Mouse (Mus musculus): ENCODE results near the gene Efna4. TPM values are rescaled to one million over a fixed set of nuclear protein-coding genes. Genes with fewer than 3 reads are reported as not detected.

Gene Efna4
- polyA plus RNA-seq, 1 experiment from 2014 or later, result 4.3 TPM

DNA sequence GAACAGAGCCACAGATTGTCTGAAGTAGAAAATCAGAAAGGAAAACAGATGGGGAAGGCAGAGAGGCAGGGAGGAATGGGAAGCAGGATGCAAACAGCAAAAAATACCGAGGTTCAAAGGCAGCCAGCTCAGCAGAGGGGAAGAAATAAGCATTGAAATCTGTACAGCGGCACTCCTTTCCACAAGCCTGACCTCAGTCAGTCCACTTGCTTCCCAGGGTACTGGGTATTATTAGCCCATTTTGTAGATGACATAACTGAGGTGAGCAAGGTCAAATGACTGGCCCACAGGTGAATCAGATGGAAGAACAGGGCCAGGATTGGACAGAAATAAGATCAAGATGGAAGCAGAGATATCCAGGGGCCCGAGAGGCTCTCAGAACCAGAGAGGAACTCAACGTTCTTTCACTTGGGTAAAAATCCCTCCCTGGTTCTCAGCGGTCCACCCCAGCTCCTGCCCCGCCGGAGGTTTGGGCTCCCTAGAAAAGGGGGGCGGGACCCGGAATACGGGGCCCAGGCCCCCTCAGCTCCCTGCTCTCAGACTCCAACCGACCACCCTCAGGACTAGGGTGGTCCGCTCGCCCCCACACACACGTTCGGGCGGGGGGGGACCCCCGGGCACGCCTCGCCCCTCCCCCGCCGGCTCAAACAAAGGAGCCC is 637 bp downstream of the Efna4 start:
- Histone ChIP-seq H3K4me3 (peak overlapping the region; percentile 59), H3K36me3 (replicated peaks) (no peaks in the 10 kb centered on the region), H3K27ac (peak overlapping the region; percentile 66), H3K27me3 (replicated peaks) (no peaks in the 10 kb centered on the region), H3K9me3 (no peaks in the 10 kb centered on the region), H3K4me1 (peaks cover 55% of the 10 kb centered on the region), H3K4me2 (peak overlapping the region; percentile 97), H3K9ac (peak overlapping the region; percentile 69)
- 1% methylated on average over 21 of the region's 21 CpGs for WGBS
- ATAC-seq (replicated peaks), result no peak; the same call in 1 of the 2 replicates

DNA sequence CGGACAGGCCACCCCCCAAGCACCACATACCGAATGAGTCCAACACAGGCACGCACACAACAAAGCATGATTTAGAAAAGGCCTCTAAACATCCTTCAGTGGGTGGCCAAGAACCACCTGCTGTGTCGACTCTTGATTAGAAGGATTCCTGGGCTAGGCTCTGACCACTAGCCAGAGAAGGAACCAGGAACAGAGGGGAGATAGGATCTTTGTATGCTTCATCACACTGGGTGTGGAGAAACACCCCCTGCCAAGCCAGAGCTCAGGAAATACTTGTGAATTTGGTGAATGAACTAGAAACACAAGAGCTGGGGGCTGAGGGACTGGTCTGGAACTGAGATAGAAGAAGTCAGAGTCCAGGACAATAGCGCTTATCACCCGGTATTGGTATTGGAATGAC is 1.3 kb downstream of the Efna4 start:
- peaks cover 62% of the 10 kb centered on the region for H3K4me1 ChIP-seq
- ATAC-seq (replicated peaks), result no peak
- H3K27ac ChIP-seq, result 0 out of 2 replicates have a peak overlapping the region, but pooled peaks have one; percentile 66
- H3K36me3 ChIP-seq (replicated peaks), result no peaks in the 10 kb centered on the region
- no peak overlapping the region for H3K9ac ChIP-seq
- no peaks in the 10 kb centered on the region for H3K9me3 ChIP-seq
- H3K27me3 ChIP-seq (replicated peaks), result no peaks in the 10 kb centered on the region
- 4% methylated on average over 6 of the region's 6 CpGs for WGBS
- peak overlapping the region; percentile 59 for H3K4me3 ChIP-seq
- H3K4me2 ChIP-seq, result peak overlapping the region; percentile 97

DNA sequence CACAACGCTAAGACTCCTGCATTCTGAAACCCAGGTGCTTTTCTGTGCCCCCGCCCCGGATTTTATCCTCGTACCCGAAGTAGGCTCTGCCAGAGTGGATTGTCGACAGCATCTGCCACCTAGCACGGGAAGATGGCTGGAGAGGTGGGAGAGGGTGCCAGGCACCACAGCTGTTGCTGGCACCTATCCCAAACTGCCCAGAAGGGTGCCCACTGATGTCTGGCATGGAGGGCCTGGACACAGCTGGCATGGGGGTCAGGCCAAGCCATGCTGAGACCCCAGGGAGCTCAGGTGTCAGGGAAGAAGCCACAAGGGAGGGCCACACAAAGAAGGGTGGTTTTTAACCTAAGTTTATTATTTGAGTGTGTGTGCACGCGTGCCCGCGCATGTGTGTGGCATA is 4.8 kb downstream of the Efna4 start:
- Histone ChIP-seq H3K9ac (no peak overlapping the region), H3K27ac (0 out of 2 replicates have a peak overlapping the region, but pooled peaks have one; percentile 2), H3K27me3 (replicated peaks) (no peaks in the 10 kb centered on the region), H3K4me3 (no peak overlapping the region), H3K4me1 (peaks cover 47% of the 10 kb centered on the region), H3K36me3 (replicated peaks) (no peaks in the 10 kb centered on the region), H3K4me2 (no peak overlapping the region), H3K9me3 (no peaks in the 10 kb centered on the region)
- 55% methylated on average over 11 of the region's 11 CpGs for WGBS
- ATAC-seq (replicated peaks), result no peak

DNA sequence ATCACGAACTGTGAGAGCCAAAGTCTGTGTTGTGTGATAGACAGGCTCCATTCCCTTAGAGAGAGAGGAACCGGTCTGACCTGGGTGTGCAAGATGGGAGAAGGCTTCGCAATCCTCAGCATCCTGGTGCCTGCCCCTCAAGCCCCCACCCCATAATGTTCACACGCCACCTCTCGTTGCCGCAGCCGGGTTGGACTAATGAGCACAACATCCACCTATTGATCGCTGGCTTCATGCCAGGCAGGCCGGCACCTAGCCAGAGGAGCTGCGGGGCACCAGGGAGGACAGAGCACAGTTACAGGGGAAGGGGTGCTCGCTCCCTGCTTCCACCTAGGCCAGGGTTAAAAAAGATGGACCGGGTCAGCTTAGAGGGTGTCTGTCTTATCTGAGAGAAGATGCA is 5.4 kb downstream of the Efna4 start:
- no peaks in the 10 kb centered on the region for H3K27me3 ChIP-seq (replicated peaks)
- no peak overlapping the region for H3K4me3 ChIP-seq
- no peaks in the 10 kb centered on the region for H3K9me3 ChIP-seq
- no peaks in the 10 kb centered on the region for H3K36me3 ChIP-seq (replicated peaks)
- peaks cover 46% of the 10 kb centered on the region for H3K4me1 ChIP-seq
- peak overlapping the region; percentile 30; the same call in 1 of the 2 replicates for H3K27ac ChIP-seq
- no peak overlapping the region for H3K4me2 ChIP-seq
- peak; percentile 24 for ATAC-seq (replicated peaks)
- no peak overlapping the region for H3K9ac ChIP-seq
- 18% methylated on average over 12 of the region's 12 CpGs for WGBS

DNA sequence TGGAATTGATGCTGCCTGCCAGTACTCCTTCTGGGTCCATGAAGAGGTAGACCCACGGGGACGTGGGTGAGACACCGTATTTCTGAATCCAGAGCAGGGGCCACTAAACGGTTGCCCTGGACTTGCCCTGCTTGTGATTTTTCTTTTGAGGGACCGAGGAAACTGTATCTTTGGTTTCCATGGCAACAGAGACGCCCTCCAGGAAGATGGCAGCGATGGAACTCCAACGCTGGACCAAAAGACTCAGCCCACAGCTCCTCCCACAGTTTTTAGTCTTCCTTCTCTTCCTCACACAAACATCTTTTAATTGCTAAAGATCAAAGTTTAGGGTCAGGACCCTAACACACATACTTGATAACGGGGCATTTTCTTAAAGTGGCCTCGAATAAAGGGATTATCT is 5.8 kb downstream of the Efna4 start:
- 22% methylated on average over 10 of the region's 10 CpGs for WGBS
- no peak overlapping the region for H3K4me3 ChIP-seq
- H3K4me2 ChIP-seq, result no peak overlapping the region
- peak overlapping the region; percentile 30; the same call in 1 of the 2 replicates for H3K27ac ChIP-seq
- peaks cover 42% of the 10 kb centered on the region for H3K4me1 ChIP-seq
- H3K27me3 ChIP-seq (replicated peaks), result no peaks in the 10 kb centered on the region
- no peaks in the 10 kb centered on the region for H3K9me3 ChIP-seq
- H3K36me3 ChIP-seq (replicated peaks), result no peaks in the 10 kb centered on the region
- ATAC-seq (replicated peaks), result 0 out of 2 replicates have a peak, but pooled peaks have one; percentile 2
- H3K9ac ChIP-seq, result no peak overlapping the region

DNA sequence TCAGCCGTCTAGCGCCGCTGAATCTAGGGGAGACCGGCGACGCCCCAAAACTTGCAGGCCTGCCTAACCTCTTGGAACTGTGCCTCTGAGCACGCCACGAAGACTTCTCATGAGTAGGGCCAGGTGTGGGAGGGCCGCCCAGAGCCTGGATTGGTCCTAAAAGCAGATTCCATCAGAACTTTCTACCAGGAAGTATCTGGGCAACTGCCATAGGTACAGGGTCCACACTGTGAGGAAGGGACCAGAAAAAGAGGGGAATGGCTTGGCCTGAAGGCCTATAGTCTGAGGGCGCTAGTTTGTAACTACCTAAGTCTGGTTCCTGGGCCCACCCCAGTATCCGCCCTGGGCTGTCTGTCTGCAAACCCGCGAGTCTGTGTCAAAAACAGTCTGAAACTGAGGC is 6.3 kb downstream of the Efna4 start:
- H3K9ac ChIP-seq, result no peak overlapping the region
- peaks cover 38% of the 10 kb centered on the region for H3K4me1 ChIP-seq
- no peaks in the 10 kb centered on the region for H3K27me3 ChIP-seq (replicated peaks)
- H3K9me3 ChIP-seq, result no peaks in the 10 kb centered on the region
- no peak for ATAC-seq (replicated peaks)
- H3K27ac ChIP-seq, result no peak overlapping the region
- 65% methylated on average over 13 of the region's 13 CpGs for WGBS
- no peaks in the 10 kb centered on the region for H3K36me3 ChIP-seq (replicated peaks)
- no peak overlapping the region for H3K4me3 ChIP-seq
- H3K4me2 ChIP-seq, result no peak overlapping the region

DNA sequence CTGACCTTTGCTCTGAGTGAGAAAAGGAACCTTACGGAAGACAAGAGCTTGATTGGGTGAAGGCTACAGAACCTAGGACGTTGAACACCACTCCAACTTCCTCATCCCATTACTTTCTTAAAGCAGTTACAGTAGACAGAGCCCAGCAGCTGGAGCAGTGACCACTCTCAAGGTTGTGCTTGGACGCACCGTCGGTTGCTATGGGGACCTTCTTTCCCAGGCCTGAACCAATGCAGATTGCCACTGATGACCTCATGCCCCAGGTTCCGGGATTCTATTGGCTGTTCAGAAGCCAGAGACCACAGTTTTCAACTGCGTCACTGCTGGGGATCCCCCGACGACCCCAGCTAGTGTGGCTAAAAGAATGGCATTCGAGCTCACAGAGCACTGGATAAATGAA is 6.9 kb downstream of the Efna4 start:
- no peaks in the 10 kb centered on the region for H3K36me3 ChIP-seq (replicated peaks)
- no peak overlapping the region for H3K4me3 ChIP-seq
- no peak for ATAC-seq (replicated peaks)
- H3K9me3 ChIP-seq, result no peaks in the 10 kb centered on the region
- no peak overlapping the region for H3K27ac ChIP-seq
- no peaks in the 10 kb centered on the region for H3K27me3 ChIP-seq (replicated peaks)
- H3K4me2 ChIP-seq, result no peak overlapping the region
- WGBS, result 19% methylated on average over 10 of the region's 10 CpGs
- peaks cover 34% of the 10 kb centered on the region for H3K4me1 ChIP-seq
- H3K9ac ChIP-seq, result no peak overlapping the region

DNA sequence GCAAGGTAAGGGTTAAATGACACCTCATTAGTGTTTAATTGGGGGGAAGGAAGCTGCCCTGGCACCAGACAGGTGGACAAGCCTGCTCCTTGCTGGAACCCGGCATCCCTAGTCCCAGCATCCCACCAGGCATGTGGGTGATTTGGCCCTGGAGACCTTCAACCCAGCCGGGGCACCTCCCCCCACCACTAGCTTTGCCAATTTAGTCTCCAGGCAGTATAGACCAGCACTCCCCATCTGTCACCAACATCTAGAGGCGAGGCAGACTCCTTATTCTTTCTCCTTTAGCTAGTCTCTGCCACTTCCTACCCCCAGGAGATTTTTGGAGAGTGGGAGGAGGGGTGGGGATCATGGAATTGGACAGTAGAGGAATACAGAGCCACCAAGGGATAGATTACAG is 7.5 kb downstream of the Efna4 start:
- Histone ChIP-seq H3K36me3 (replicated peaks) (no peaks in the 10 kb centered on the region), H3K9me3 (no peaks in the 10 kb centered on the region), H3K4me3 (no peak overlapping the region), H3K4me1 (peaks cover 34% of the 10 kb centered on the region), H3K27me3 (replicated peaks) (no peaks in the 10 kb centered on the region), H3K9ac (no peak overlapping the region), H3K27ac (no peak overlapping the region), H3K4me2 (no peak overlapping the region)
- ATAC-seq (replicated peaks), result no peak
- WGBS, result 34% methylated on average over 3 of the region's 3 CpGs

DNA sequence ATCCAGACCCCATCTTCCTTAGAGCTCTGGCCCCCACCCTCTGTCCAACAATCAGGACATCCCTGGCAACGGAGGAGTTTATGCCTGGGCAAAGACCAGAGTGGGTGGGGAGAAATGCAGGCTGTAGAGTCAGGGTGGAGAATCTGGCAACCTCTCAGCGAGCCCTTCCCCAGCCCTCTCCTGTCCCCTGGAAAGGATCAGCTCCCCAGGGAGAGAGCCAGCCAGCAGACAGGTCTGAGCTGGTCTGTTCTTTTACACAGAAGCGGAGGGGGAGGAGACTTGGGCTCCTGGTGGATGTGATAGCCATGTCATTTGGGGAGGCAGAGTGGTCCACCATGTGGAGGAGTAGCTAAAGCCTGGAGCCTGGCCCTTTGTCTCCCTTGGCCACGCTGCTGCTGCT is 9.2 kb downstream of the Efna4 start:
- H3K4me1 ChIP-seq, result peaks cover 34% of the 10 kb centered on the region
- 13% methylated on average over 4 of the region's 4 CpGs for WGBS

DNA sequence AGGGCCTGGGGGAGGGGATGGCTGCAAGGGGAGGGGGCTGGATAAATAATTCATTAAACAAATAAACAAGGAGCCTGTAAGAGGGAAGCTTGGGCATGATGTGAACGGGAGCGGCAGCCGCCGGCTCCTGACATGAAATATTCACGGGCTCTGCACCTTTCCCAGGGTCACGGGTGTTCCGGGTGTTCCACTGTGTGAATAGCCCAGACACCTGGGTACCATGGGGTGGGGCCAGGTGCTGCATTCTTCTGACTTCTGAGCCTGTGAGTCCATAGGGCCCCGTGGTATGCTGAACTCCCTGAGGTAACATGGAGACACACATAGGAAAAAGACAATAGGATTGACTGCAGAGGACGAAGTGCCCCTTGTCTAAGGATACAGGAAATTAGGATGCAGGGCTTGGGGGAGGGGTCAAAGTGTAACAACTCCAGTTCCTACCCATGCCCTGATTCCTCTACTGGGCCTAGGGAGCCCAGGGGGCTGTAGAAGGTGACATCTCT is 10.4 kb downstream of the Efna4 start:
- no peak overlapping the region for H3K9ac ChIP-seq
- H3K4me1 ChIP-seq, result peaks cover 25% of the 10 kb centered on the region
- no peaks in the 10 kb centered on the region for H3K36me3 ChIP-seq (replicated peaks)
- no peak for ATAC-seq (replicated peaks)
- H3K4me3 ChIP-seq, result no peak overlapping the region
- H3K4me2 ChIP-seq, result no peak overlapping the region
- H3K9me3 ChIP-seq, result no peaks in the 10 kb centered on the region
- WGBS, result 40% methylated on average over 9 of the region's 9 CpGs
- no peaks in the 10 kb centered on the region for H3K27me3 ChIP-seq (replicated peaks)
- no peak overlapping the region for H3K27ac ChIP-seq

More for the DNA sequence above, 9.2 kb downstream of the Efna4 start:
- no peaks in the 10 kb centered on the region for H3K36me3 ChIP-seq (replicated peaks)
- no peak overlapping the region for H3K4me2 ChIP-seq
- H3K27me3 ChIP-seq (replicated peaks), result no peaks in the 10 kb centered on the region
- ATAC-seq (replicated peaks), result no peak
- H3K27ac ChIP-seq, result no peak overlapping the region
- H3K9ac ChIP-seq, result no peak overlapping the region
- no peak overlapping the region for H3K4me3 ChIP-seq
- no peaks in the 10 kb centered on the region for H3K9me3 ChIP-seq

DNA sequence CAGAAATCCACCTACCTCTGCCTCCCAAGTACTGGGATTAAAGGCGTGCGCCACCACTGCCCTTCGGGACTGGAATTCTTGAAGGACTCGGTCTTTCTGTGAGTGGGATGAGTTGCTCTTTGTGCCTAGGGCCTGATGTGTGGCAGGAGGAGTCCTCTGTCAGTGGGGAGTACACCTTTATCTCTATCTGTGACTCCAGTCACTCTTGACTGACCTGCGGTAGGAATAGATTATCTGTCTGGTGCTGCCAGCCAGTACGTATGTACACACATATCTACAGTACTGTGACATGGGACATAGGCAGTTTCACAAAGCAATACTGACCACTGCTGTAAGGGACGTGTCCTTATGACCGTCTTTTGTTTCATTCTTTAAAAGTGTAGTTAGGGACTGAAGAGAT is 11.9 kb downstream of the Efna4 start:
- Histone ChIP-seq H3K9me3 (no peaks in the 10 kb centered on the region), H3K4me2 (no peak overlapping the region), H3K9ac (no peak overlapping the region), H3K4me1 (peaks cover 20% of the 10 kb centered on the region), H3K27ac (no peak overlapping the region), H3K4me3 (no peak overlapping the region), H3K27me3 (replicated peaks) (no peaks in the 10 kb centered on the region), H3K36me3 (replicated peaks) (no peaks in the 10 kb centered on the region)
- WGBS, result 91% methylated on average over 8 of the region's 8 CpGs
- ATAC-seq (replicated peaks), result no peak

DNA sequence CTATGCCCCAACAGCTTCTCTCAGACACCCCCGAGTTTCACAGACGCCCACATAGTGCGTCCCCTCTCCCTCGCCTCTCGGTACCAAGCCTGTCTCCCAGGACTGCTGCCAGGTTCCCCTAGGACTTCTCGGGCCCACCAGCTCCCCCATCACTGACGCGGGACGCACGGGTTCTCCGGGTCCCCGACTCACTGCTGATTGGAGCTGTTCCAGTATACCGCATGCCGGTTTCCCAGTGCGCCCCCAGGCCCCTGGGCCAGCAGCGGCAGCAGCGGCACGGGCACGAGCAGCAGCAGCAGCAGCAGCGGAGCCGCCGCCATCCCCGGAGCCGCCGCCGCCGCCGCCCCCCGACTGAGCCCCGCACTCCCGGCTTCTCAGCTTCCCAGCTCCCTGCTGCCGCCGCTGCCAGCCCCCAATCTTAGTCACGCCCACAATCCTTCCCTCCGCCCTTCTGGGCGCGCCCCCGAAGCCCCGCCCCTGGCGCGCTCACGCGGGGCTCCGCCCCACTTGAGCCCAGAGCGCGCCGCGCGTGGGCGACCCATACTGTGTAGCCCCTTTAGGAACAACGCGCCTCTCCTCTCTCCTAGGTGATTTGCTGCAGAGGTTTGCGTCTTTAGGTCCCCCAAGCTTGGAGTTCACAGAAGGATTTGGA is 15.2 kb downstream of the Efna4 start, which contains the start of gene Efna3:
Gene Efna3 (minus strand): TSS at position 452 of the 652 bp plus-strand sequence.
- no peaks in the 10 kb centered on the region for H3K36me3 ChIP-seq (replicated peaks)
- peak within 1 kb of the TSS; percentile 78 for H3K4me3 ChIP-seq
- H3K9ac ChIP-seq, result peak within 1 kb of the TSS; percentile 77
- peak within 1 kb of the TSS; percentile 84 for H3K4me2 ChIP-seq
- H3K27me3 ChIP-seq (replicated peaks), result peaks cover 12% of the 10 kb centered on the region
- peak; percentile 44 for ATAC-seq (replicated peaks)
- H3K27ac ChIP-seq, result peak within 1 kb of the TSS; percentile 85
- H3K9me3 ChIP-seq, result no peaks in the 10 kb centered on the region
- peaks cover 38% of the 10 kb centered on the region for H3K4me1 ChIP-seq
- 0% methylated on average over 53 of the region's 53 CpGs for WGBS
